Mouse (Mus musculus): ENCODE data around the gene Plxdc1.

Gene Plxdc1

GRCm38 (mm10) chr11:97987551-97988526 lies 1.6 kb upstream of the Plxdc1 start:
- DNase-seq (ENCODE audit: low spot score in 2 of 2): peak; percentile 90 to 94

- no peak for DNase-seq (ENCODE audit: low spot score in 2 of 2)
These were observed 658 bp upstream of the Plxdc1 start for GRCm38 (mm10) chr11:97986738-97987465.

DNA sequence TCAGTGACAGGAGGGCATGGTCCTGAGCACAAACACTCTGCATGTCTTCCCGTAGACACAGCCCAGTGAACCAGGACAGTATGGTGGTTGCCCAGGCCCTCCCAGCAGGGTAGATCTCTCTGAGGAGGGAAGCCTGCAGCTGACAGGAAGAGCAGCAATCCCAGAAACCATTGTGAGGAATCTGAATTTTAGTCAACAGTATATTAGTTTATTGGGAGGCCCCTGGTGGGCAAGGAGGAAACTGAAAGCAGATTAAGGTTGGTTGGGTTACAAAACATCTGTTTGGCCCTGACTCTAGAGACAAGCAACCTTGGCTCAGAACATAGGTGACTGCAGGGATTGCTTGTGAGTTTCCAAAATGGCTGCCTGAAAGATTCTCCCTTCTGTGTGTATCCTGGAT lies 2.3 kb downstream of the Plxdc1 start:
- DNase-seq (ENCODE audit: low spot score in 2 of 2): no peak

GRCm38 (mm10) chr11:97983506-97983905 lies 2.7 kb downstream of the Plxdc1 start:
- no peak for DNase-seq (ENCODE audit: low spot score in 2 of 2)

DNA sequence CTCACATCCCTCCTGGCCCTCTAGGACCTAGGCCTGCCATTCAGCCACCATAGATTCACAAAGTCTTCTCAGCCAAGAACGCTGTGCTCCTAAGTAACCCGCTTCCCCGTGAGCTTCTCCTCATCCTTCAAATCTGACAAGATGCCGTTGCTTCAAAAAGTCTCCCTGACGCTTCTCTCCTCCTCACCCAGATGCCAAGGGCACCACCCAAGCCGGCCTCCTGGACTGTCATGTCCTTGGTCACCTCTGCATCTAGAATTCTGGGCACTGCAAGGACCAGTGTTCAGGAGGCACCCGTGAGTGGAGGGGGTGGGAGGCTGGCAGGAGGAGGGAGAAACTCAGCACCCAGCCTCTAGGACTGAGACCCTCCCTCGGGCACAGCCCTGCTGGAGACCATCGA lies 3.5 kb downstream of the Plxdc1 start:
- no peak for DNase-seq (ENCODE audit: low spot score in 2 of 2)

DNA sequence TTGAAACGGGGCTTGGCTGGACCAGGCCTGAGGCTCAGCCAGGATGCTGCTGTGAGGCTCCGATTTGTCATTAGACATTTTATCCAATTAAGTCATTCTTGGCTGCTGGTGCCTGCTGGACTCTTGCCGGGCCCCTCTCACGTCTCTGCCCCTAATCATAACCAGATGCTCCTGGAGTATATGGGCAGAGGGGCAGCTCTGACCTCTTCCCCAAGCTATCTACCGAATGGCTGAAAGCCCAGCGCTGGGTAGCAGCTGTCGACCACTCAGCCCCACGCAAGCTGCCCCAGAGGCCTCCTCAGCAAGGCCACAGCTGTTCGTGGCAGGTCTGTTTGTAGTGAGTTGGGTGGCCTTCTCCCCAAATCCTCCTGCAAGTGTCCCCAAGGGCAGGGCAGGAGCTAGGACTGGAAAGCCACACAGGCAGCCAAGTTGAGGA lies 5.7 kb downstream of the Plxdc1 start:
- peak in 1 of 2 experiments; percentile 48 for DNase-seq (ENCODE audit: low spot score in 2 of 2)

- DNase-seq (ENCODE audit: low spot score in 2 of 2): no peak
These were observed 6.3 kb downstream of the Plxdc1 start for GRCm38 (mm10) chr11:97979824-97980495.

GRCm38 (mm10) chr11:97978392-97978791 lies 7.9 kb downstream of the Plxdc1 start:
- no peak for DNase-seq (ENCODE audit: low spot score in 2 of 2)

DNA sequence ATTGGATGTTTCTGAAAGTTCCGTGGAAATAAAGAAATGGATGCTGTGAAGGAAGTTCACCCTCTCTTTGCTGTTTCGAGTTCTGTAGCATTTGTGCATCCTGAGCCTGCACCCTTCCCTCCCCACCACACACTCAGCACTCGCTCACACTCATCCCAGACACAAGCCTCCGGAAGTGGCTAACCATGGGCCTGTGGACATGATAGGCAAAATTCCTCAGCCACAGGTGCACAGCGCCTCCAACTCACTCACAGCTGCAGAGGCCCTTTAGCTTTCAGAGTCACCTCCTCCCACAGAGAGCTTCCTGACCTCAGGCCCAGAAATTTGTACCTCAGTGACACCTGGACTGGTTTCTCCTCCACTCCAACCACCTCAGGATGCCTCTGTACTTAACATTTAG lies 8.4 kb downstream of the Plxdc1 start:
- no peak for DNase-seq (ENCODE audit: low spot score in 2 of 2)

GRCm38 (mm10) chr11:97974746-97975145 lies 11.5 kb downstream of the Plxdc1 start:
- no peak for DNase-seq (ENCODE audit: low spot score in 2 of 2)

DNA sequence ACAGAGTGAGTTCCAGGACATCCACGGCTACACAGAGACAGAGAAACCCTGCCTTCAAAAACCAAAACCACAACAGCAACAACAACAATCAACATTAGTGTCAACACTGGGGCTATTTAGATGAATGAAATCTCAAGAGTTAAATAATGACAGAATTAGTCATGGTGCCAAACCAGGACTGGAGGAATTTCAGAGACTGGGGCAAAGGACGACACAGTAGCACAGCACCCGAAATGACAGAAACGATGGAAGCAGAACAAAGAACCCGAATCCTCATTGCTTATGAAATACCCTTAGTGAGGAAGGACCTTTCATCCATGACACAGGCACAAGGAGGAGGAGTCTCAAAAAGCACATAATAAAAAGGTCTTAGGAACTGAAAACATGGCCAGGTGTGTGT lies 12.1 kb downstream of the Plxdc1 start:
- DNase-seq (ENCODE audit: low spot score in 2 of 2): no peak

- DNase-seq (ENCODE audit: low spot score in 2 of 2): no peak
These were observed 13.8 kb downstream of the Plxdc1 start for GRCm38 (mm10) chr11:97972434-97972833.

- peak; percentile 64 to 78 for DNase-seq (ENCODE audit: low spot score in 2 of 2)
These were observed 15.0 kb downstream of the Plxdc1 start for GRCm38 (mm10) chr11:97971232-97971631.

- DNase-seq (ENCODE audit: low spot score in 2 of 2): no peak
These were observed 15.5 kb downstream of the Plxdc1 start for GRCm38 (mm10) chr11:97970771-97971170.

- no peak for DNase-seq (ENCODE audit: low spot score in 2 of 2)
These were observed 17.9 kb downstream of the Plxdc1 start for GRCm38 (mm10) chr11:97968385-97968784.

GRCm38 (mm10) chr11:97967114-97967513 lies 19.1 kb downstream of the Plxdc1 start:
- DNase-seq (ENCODE audit: low spot score in 2 of 2): no peak

GRCm38 (mm10) chr11:97960907-97961306 lies 25.3 kb downstream of the Plxdc1 start:
- no peak for DNase-seq (ENCODE audit: low spot score in 2 of 2)

GRCm38 (mm10) chr11:97959300-97959680 lies 27.0 kb downstream of the Plxdc1 start:
- DNase-seq (ENCODE audit: low spot score in 2 of 2): no peak

DNA sequence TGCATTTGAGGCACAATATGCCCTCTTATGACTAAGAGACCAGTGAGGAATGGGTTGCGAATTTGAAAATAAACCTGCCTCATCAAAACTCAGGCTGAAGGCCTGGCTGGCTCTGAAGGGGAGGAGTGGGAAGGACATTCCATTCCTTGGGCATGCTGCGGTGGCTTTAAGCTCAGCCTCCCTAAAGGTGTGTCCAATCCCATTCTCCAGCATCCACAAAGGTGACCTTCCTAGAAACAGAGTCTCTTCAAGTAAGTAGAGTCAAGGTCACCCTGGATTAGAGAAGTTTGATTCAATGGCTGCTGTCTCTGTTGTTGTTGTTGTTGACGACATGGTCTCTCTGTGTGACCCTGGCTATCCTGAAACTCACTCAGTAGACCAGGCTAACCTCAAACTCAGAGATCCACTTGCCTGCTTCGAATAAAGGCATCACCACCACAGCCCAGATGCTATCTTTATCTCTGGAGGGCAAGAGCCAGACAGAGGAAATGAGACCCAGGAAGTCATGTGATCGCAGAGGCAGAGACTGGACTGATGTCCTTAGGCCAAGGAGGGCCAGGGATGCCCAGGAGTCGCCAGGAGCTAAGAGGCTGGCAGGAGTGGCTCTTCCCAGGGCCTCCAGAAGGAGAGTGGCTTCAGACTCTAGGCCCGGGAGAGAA lies 27.5 kb downstream of the Plxdc1 start:
- DNase-seq (ENCODE audit: low spot score in 2 of 2): no peak

GRCm38 (mm10) chr11:97956905-97957560 lies 29.2 kb downstream of the Plxdc1 start:
- DNase-seq (ENCODE audit: low spot score in 2 of 2): no peak

- DNase-seq (ENCODE audit: low spot score in 2 of 2): no peak
These were observed 30.3 kb downstream of the Plxdc1 start for GRCm38 (mm10) chr11:97955915-97956314.

Measured in urinary bladder, postnatal 4 days (tissue).